Mouse (Mus musculus): ENCODE measurements around the gene Limd1.

The Limd1 gene

DNA sequence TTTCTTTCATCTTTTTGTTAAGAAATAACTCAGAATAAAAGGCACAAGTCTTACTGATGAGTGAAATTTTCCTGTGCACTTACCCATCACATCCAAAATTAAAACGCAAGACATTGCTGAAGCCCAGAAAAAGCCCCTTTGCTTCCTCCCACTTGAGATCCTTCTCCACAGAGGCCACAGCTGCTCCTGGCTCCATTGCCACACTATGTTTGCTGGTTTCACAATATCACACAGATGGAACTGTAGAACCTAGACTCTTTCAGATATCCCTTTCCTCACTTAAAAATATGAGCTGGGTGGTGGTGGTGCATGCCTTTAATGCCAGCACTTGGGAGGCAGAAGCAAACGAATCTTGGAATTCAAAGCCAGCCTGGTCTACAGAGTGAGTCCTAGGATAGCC is 34.0 kb downstream of the Limd1 start:
- DNase-seq (ENCODE audit: low read depth in 2 of 2, low spot score in 2 of 2), result no peak

DNA sequence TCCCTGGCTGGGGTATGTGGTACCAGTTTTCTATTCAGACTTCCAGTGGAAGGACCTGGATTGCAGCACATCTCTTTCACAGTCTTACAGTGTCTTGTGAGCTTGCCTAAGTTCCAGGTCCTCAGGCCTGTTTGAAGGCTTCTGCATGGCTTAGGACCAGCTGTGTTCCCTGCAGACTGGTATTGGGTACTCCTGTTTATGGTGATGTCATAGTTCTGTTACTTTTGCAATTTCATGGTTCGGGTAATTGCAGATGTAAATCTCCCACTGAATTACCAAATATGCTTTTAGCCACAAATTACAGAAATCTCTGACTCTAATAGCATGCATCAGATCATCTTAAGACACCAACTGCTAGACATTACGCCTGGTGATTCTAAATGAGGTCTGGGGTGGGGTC is 36.6 kb downstream of the Limd1 start:
- DNase-seq (ENCODE audit: low read depth in 2 of 2, low spot score in 2 of 2), result no peak

DNA sequence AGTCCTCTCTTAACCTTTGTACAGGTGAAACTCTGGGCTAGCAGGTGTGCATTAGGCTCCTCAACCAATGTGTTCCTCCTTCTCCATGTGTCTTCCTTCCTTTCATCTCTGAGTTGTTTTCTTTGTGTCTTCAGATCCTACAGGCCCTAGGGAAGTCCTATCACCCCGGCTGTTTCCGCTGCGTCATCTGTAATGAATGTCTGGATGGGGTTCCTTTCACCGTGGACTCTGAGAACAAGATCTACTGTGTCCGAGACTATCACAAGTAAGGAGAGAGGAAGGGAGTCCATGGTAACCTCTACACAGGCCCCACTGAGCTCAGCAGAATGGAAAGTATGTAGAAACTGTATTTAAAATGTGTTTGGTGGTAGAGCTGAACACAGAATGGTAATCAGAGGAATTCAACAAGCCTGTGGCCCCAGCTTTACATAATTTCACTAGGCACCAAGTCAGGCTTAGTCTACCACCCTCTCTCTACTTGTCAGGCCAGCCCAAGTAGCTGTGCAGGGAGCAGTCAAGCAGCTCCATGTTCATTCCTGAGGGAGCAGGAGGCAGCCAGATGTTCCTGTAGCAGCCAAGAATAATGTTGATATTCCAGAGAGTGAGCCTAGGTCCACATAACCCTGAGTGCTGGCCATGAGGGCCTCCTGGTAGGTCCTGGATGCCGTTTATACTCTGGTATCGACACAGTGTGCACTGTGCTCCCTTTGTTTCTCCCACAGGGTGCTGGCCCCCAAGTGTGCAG is 38.3 kb downstream of the Limd1 start:
- DNase-seq (ENCODE audit: low read depth in 2 of 2, low spot score in 2 of 2), result no peak

DNA sequence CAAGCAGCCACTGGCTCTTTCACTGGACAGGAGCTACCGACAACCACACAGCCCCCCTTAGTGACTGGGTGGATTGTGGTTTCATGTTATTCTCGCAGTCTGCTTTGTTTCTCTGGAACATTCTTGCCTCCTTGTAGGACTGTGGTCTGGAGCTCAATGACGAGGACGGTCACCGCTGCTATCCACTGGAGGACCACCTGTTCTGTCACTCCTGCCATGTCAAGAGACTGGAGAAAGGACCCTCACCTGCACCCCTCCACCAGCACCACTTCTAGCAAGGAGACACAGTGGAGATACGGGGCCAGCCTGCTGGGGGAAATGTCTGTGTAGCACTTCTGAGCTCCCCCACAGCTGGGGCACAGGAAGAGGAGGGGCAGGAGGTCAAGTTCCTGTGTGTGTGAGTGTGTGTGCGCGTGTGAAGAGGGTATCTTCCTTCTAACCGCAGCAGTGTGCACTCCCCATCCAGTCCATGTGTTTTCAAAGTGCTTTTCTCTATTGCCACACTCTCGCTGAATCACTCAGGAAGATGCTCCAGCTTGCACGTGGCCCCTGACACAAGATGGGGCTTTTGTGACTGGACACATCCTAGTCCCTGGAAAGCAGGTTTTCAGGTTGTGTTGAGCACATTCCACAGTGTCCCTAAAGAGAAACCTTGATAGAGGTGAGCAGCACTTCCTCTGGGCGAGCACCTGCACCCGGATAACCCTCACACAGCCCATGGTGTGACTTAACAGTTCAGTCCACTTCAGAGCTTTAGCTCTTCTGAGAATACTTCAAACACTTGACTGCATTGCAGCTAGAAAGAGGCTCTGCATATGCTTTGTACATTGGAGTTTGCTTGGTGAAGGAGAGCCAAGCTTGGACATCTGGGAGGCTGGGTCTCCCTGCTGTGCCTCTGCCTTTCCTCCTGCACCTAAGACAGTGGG is 40.7 kb downstream of the Limd1 start:
- DNase-seq (ENCODE audit: low read depth in 2 of 2, low spot score in 2 of 2), result peak; percentile 56 to 71

DNA sequence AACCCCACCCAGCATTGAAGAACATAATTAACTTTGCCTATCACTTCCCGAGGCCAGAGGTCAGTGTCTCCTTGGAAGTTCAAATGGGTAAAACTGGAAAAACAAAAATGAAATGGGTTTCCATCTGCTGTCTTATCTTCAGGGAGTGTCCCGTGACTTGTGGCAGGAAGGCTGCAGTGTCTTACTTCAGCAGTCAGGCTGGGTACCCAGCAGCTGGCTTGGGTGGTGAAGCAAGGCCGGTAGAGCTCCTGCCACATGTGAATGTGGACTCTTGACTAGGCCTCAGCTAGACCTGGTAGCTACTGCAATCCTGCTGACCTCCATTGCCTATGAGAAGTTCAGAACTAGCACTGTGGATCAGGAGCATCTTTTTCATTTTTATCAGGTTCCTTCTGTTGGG is 42.2 kb downstream of the Limd1 start:
- no peak for DNase-seq (ENCODE audit: low read depth in 2 of 2, low spot score in 2 of 2)

DNA sequence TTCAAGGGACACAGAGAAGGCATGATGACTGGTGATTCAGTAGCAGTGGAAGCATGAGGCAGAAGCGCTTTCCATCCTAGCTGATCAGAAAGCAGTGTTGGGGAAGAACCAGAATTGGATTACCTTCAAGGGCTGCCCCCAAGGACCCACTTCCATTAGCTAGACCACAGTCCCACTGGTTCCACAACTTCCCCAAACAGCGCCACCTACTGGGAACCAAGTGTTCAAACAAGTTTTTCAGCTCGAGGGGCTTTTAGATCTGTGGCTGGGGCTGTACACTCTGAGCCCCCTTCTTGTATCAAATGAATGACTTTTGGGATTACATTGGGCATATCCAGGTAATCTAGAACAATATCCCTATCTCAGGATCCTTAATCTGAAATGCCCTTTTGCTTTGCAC is 45.2 kb downstream of the Limd1 start:
- DNase-seq (ENCODE audit: low read depth in 2 of 2, low spot score in 2 of 2), result peak; percentile 51 to 60

DNA sequence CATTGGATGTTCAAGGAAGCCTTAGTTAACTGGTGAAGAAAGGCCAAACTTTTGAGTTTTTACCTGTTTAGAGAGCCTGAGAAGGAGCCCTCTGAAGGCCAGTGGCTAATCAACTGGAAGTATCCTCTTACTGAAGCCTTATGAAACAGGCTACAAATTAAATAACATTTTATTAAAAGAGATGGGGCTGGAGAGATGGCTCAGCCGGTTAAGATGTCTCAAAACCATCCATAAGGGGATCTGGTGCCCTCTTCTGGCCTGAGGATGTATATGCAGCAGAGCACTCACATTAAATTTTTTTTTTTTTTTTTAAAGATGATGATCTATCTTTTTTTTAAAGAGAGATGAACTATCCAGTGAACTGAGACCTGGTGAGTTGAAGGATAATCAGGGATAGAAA is 46.6 kb downstream of the Limd1 start:
- peak; percentile 58 to 78 for DNase-seq (ENCODE audit: low read depth in 2 of 2, low spot score in 2 of 2)

DNA sequence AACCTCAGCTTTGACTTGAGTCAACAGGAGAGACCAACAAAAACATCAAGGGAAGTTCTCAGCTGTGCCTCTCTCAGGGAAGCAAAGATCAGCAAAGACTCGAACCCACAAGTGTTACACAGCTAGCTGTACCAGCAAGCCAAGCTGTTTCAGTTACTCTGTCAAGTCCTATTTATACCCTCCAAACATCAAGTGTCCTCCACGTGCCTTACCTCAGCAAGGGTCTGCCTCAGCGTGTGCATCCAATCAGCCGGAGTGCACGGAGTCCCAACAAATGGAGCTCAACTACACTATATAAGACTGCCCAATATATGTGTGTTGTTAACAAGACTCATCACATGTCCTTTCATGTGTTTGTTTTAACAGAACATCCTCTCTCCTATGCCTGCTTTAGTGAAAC is 48.0 kb downstream of the Limd1 start:
- DNase-seq (ENCODE audit: low read depth in 2 of 2, low spot score in 2 of 2), result no peak

DNA sequence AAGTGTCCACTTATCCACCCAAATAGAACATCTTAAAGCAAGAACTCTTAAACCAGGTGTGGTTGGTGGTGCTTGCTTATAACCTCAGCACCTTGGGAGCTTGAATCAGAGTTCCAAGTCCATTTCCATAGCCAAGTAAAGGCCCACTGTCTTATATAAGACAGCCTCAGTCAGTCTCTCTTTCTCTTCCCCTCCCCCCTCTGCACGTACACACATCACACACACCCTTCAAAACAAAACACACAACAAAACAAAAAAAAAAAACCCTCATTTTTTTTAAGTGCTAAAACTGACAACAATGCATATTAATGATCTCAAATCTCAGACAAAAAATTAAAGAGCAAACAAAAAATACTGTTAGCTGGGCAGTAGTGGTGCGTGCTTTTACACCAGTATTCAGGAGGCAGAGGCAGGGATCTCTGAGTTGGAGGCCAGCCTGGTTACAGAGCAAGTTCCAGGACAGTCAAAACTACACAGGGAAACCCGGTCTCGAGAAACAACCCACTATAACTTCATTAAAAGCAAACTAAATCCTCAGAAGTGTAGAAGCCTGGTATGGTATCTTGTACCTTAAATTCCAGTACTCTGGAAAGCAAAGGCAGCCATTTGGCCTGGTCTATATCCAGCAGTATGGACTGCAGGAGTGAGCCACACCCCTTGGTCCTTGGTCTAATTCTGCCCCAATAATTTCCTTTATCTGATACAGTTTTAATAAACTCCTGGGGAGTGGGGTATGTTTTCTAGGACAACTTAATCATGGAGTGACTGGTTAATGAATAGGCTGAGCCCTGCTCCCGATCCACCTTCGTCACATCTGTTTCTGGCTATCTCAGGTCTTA is 49.8 kb downstream of the Limd1 start:
- DNase-seq (ENCODE audit: low read depth in 2 of 2, low spot score in 2 of 2), result no peak

DNA sequence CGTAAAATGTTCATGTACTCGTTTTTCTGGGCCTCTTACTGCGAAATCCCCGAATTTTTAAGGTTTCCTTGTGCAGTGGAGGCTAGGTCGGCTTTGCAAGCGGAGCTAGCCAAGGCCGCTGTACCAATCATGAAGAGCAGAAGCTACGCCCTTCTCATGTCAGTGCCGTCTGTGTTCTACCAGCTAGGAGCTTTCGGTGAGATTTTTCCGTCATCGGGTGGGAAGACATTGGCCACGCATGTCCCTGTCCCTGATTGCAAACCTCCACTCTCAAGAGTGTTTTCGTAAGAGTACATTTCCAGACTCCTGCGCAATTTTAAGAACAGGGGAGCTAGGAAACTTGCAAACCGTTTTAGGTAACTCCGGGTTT is 50.4 kb downstream of the Limd1 start:
- no peak for DNase-seq (ENCODE audit: low read depth in 2 of 2, low spot score in 2 of 2)

DNA sequence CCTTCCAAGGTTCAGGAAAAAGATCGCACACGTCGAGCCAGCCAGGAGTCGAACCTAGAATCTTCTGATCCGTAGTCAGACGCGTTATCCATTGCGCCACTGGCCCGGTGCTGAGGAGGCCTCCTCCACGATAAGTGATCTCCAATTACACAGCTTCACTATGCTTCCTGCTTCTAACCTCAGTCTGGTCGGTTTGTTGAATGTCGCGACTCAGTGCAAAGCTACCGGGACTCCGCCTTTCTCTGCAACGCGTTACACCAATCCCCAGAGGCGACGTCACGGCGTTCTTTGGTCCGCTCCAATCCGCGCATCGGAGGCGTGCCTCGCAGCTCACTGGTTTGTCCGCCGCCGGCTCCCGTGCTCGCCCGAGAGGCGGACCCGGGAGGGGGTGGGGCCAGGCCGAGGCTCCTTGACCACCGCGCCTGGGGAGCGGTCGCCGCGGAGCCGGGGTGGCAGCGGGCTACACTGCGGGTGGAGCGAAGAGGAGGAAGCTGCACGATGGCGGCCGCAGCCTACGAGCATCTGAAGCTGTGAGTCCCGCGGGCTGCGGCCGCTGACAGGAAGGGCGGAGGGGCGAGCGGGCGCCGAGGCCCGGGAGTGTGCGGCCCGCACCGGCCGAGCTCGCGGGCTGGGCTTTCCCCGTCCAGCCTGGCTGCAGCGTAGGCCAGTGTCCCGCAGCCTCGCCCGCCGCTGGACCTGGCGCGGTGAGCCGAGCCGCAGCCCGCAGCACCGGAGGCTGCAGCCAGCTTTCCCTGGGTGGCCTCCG is 51.1 kb downstream of the Limd1 start, which contains the start of gene Sacm1l:
Sacm1l (plus strand) TSS at position 368 of the 766 bp plus-strand sequence.
- DNase-seq (ENCODE audit: low read depth in 2 of 2, low spot score in 2 of 2), result peak; percentile 94 to 95

DNA sequence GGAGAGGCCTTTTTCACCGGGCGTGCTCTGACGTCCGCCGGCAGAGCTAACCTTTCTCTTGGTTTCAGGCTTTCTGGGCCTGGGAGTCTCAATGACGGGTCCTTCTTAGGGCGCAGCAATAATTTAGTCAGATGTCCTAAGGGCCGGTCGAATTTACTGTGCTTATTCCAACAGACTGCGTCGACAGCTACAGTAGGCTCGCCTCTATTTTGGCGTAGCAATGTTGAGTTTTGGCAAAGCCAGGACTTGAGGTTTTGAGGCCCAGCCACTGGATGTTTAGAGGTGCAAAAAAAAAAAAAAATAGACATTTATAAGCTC is 51.6 kb downstream of the Limd1 start:
- no peak for DNase-seq (ENCODE audit: low read depth in 2 of 2, low spot score in 2 of 2)

DNA sequence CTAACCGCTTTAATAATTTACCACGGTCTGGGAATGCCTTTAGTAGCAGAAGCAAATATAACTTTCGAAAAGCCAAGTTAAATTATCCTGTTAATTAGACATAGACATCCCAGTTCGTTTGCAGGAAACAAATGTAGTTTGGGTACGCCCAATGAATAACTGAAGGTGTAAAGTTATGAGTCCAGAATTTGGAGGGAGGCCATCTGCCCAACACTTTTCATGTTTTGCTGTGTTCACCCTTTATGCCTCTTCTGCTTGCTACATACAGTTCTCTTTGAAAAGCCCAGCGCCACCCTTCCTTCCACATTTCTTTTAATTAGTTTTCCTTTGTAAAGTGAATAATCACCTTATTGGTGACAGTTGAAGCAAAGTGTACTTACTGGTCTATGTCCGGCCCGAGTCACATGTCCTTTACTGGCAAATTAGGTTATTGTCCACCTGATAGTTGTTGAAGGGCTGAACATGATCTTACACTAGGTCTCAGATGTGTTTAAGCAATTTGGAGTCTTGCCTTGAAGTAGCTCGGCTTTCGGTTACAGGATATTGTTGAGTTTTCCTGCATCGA is 52.1 kb downstream of the Limd1 start:
- no peak for DNase-seq (ENCODE audit: low read depth in 2 of 2, low spot score in 2 of 2)

DNA sequence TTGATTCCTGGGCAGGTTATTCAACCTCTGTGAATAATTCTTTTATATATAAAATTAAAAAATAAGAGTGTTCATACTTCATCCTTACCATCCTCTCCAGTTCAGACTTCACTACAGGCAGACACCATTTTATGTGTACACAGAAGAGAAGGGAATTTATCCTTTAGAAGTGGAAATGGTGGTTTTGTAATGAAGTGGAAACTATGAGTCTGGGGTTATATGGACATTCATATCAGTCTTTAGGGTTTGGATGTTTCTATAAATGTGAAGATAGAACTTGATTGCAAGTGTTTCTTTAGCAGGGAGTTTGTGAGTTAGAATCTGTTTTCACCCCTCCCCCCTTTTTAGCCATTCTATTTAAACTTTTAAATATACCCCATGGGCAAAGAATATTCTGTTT is 52.7 kb downstream of the Limd1 start:
- no peak for DNase-seq (ENCODE audit: low read depth in 2 of 2, low spot score in 2 of 2)

DNA sequence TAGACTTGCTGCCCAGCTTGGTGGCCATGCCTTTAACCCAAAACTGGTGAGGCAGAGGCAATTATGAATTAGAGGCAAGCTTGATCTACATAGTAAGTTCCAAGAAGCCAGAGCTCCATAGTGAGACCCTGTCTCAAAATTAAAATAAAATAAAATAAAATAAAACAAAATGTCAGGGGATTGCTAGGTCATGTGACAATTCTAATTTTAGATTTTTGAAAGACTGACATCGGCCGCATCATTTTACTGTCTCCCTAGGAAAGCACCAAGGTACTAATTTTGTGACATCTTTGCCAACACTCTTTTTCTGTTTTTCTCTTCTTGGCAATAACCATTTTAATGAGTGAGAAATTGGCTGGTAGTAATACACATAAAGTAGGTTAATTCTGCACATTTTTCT is 58.1 kb downstream of the Limd1 start:
- DNase-seq (ENCODE audit: low read depth in 2 of 2, low spot score in 2 of 2), result no peak

DNA sequence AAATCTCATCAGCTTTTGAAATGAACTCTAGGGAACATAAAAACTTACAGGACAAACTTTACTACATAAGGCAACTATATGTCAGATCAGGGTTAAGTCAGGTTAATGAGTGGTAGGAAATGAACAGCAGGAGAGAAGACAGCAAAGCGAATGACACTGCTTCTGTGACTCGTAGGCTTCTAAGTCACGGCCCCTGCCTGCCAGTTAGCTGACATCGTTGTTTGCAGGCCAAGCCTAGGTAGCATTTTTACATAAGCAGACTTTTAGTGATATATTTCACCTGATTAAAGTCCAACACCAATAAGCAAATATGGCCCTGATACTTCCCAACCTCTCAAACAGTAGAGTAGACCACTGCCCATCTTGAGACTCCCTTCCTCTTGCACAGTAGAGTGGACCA is 59.7 kb downstream of the Limd1 start:
- DNase-seq (ENCODE audit: low read depth in 2 of 2, low spot score in 2 of 2), result no peak

DNA sequence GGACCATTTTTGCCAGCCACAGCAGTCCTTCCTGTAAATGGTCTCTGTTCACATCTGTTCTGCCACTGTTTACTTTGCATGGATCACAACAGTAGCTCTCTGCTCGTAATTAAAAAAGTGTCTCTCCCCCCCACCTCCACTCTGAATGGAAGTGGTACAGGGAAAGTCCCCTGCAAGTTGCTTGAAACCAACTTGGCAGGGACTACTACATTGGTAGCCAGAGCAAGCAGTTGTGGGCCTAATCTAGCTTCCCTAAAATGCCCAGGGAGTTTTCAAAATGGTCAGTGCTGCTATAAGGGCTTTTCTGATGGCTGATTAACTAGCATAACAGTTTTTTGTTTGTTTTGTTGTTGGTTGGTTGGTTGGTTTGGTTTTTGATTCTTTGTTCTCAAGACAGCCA is 60.6 kb downstream of the Limd1 start:
- no peak for DNase-seq (ENCODE audit: low read depth in 2 of 2, low spot score in 2 of 2)

DNA sequence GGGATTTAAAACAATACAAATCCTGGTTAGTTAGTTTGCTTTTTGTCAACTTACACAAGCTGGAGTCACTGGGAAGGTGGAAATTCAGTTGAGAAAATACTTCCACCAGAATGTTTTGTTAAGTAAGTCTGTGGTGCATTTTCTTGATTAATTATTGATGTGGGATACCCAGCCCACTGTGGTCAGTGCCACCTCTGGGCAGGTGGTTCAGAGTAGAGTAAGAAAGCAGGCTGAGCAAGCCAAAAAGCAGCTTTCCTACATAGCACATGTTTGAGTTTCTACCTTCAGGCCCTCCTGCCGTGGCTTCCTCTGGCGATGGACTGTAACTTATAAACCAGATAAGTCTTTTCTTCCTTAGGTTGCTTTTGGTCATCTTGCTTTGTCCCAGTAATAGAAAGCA is 61.3 kb downstream of the Limd1 start:
- DNase-seq (ENCODE audit: low read depth in 2 of 2, low spot score in 2 of 2), result no peak

DNA sequence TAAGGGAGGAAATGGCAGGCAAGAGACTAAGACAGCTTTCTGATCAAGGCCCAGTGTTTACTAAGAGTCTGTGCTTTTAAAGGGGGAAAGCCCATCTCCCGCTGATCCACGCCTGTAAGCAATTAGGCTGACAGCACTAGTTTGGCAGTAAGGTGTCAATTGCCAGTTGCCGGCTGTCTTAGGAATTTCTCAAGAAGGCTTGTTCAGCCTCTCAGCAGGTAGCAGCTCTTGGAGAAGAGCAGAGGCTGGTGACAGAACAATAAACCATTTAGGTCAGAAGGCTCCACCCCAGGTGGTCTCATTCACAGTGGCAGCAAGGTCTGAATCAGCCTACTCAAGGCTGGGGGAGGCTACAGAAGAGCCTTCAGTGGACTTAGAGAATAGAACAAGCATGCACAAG is 76.1 kb downstream of the Limd1 start:
- DNase-seq (ENCODE audit: low read depth in 2 of 2, low spot score in 2 of 2), result no peak

All from CD8-positive naive resting alpha-beta T cell, adult 2 months (primary cell).